Mouse (Mus musculus) forebrain, embryonic 14.5 days (tissue): ENCODE results near the gene Zranb1. TPM values are rescaled to one million over a fixed set of nuclear protein-coding genes. Genes with fewer than 3 reads are reported as not detected.

Experiments
- ATAC-seq: fragments of 200-750 bp; cut with Nextera tagmentation; 2 replicates; pipeline ENCODE4 v1.8.0; 2017; ENCODE audit warnings: mild to moderate bottlenecking, moderate library complexity
- DNase-seq: peaks from one replicate; pipeline ENCODE4 v3.0.0-alpha.2; 2015; ENCODE audit warnings: low spot score
- H3K27ac ChIP-seq: fragments of 300-500 bp; sonication (generic); 2 replicates; pipeline ENCODE4 v1.5.1; 2014; ENCODE audit warnings: low read depth, mild to moderate bottlenecking, control low read depth, low read length, moderate library complexity
- H3K27me3 ChIP-seq: fragments of 300-500 bp; sonication (generic); replicated peaks from 2 replicates; pipeline ENCODE4 v1.6.1; 2014; ENCODE audit warnings: low read length, control low read depth, mixed read lengths; ENCODE audit not compliant: control insufficient read depth, insufficient read depth
- H3K36me3 ChIP-seq: fragments of 300-500 bp; sonication (generic); 2 replicates; pipeline ENCODE4 v1.6.1; 2014; ENCODE audit warnings: low read length, control low read depth; ENCODE audit not compliant: control insufficient read depth, insufficient read depth
- H3K4me1 ChIP-seq: fragments of 300-500 bp; sonication (generic); 2 replicates; pipeline ENCODE4 v1.6.1; 2014; ENCODE audit warnings: antibody characterized with exemption, low read length, control low read depth; ENCODE audit not compliant: control insufficient read depth, insufficient read depth
- H3K4me2 ChIP-seq: fragments of 300-500 bp; sonication (generic); 2 replicates; pipeline ENCODE4 v1.6.1; 2014; ENCODE audit warnings: mild to moderate bottlenecking, control low read depth, low read length
- H3K4me3 ChIP-seq: fragments of 300-500 bp; sonication (generic); 2 replicates; pipeline ENCODE4 v1.5.1; 2014; ENCODE audit warnings: low read depth, low read length, control low read depth
- H3K9ac ChIP-seq: fragments of 300-500 bp; sonication (generic); 2 replicates; pipeline ENCODE4 v1.6.1; 2014; ENCODE audit warnings: mild to moderate bottlenecking, low read length, control low read depth, moderate library complexity
- H3K9me3 ChIP-seq: fragments of 300-500 bp; sonication (generic); replicated peaks from 2 replicates; pipeline ENCODE4 v1.6.1; 2016; ENCODE audit warnings: low read length, control low read depth, mixed read lengths; ENCODE audit not compliant: control insufficient read depth
- WGBS: fragments of 180-500 bp; shearing (Covaris S2); extraction: QIAGEN DNeasy Blood & Tissue Kit; methylation state at CpG from one replicate; pipeline ENCODE4 v1.1.7; 2014; 5-methylcytosine and 5-hydroxymethylcytosine counted together
- polyA plus RNA-seq: library from polyadenylated mRNA; unstranded; fragments of >200 nt; fragmentation: Nextera tagmentation; extraction: Ambion mirVana; gene quantifications from 2 replicates; pipeline ENCODE4 v1.2.1, GENCODE M21; 2014

Gene Zranb1
- polyA plus RNA-seq, 1 experiment from 2014 or later: 20.9 TPM

- H3K4me3 ChIP-seq: no peak overlapping the region
- no peaks in the 10 kb centered on the region for H3K27me3 ChIP-seq
- no peak overlapping the region for H3K9ac ChIP-seq
- no peaks in the 10 kb centered on the region for H3K9me3 ChIP-seq
- H3K36me3 ChIP-seq: 0 out of 2 replicates have a peak, but pooled peaks cover 5% of the 10 kb centered on the region
- ATAC-seq (no peak), DNase-seq (no peak)
- H3K27ac ChIP-seq: no peak overlapping the region
- H3K4me1 ChIP-seq: peaks cover 7% of the 10 kb centered on the region; the same call in 1 of the 2 replicates
- H3K4me2 ChIP-seq: no peak overlapping the region
- 95% methylated on average over 4 of the region's 4 CpGs for WGBS
These were observed 97.0 kb downstream of the Zranb1 start for GRCm38 (mm10) chr7:133027930-133028329.

GRCm38 (mm10) chr7:133029004-133029403 is 98.1 kb downstream of the Zranb1 start:
- WGBS: 94% methylated on average over 8 of the region's 8 CpGs
- ATAC-seq: no peak
- H3K4me2 ChIP-seq: no peak overlapping the region
- H3K4me3 ChIP-seq: no peak overlapping the region
- DNase-seq: no peak
- H3K27me3 ChIP-seq: no peaks in the 10 kb centered on the region
- H3K4me1 ChIP-seq: peaks cover 14% of the 10 kb centered on the region
- H3K9ac ChIP-seq: no peak overlapping the region
- H3K27ac ChIP-seq: no peak overlapping the region
- H3K36me3 ChIP-seq: 0 out of 2 replicates have a peak, but pooled peaks cover 5% of the 10 kb centered on the region
- H3K9me3 ChIP-seq: no peaks in the 10 kb centered on the region

DNA sequence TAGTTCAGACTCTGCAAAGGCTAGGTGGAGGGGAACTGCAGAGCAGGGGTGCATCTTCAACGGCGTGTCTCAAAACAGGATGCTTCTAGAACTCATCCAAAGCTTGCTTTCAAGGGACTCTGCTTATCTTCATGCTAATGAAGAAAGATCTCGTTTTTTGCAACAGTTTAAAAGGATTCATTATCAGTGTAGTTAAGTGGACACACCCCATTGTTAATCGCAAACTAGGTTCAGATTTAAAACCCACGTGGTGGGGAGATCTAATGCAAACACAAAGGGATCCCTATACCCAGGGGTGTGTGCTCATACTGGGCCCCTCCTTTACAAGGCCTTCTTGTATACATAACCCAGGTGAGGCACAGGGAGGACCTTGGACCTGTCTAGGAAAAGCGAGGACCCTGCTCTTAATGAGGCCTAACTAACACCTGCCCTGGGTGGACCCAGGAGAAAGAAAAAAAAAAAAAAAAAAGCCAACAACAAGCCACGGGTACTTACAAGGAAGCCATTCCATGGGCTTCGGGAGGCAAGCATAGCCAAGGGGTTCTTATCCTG is 98.6 kb downstream of the Zranb1 start:
- ATAC-seq (no peak), DNase-seq (no peak)
- Histone ChIP-seq H3K4me3 (no peak overlapping the region), H3K4me2 (no peak overlapping the region), H3K9ac (no peak overlapping the region), H3K36me3 (0 out of 2 replicates have a peak, but pooled peaks cover 5% of the 10 kb centered on the region), H3K27me3 (no peaks in the 10 kb centered on the region), H3K9me3 (no peaks in the 10 kb centered on the region), H3K27ac (no peak overlapping the region), H3K4me1 (peaks cover 14% of the 10 kb centered on the region)
- WGBS: 75% methylated on average over 8 of the region's 8 CpGs

GRCm38 (mm10) chr7:133032589-133033203 is 101.8 kb downstream of the Zranb1 start:
- peak; percentile 75 for ATAC-seq
- 42% methylated on average over 9 of the region's 9 CpGs for WGBS
- no peak overlapping the region for H3K27ac ChIP-seq

GRCm38 (mm10) chr7:133035901-133036300 is 105.0 kb downstream of the Zranb1 start:
- Histone ChIP-seq H3K9ac (no peak overlapping the region), H3K27me3 (no peaks in the 10 kb centered on the region), H3K4me3 (no peak overlapping the region), H3K36me3 (no peaks in the 10 kb centered on the region), H3K9me3 (no peaks in the 10 kb centered on the region), H3K4me2 (no peak overlapping the region), H3K27ac (no peak overlapping the region), H3K4me1 (peaks cover 10% of the 10 kb centered on the region)
- DNase-seq (no peak), ATAC-seq (no peak)

More at GRCm38 (mm10) chr7:133032589-133033203, 101.8 kb downstream of the Zranb1 start:
- Histone ChIP-seq H3K4me3 (no peak overlapping the region), H3K4me2 (no peak overlapping the region), H3K9ac (no peak overlapping the region), H3K36me3 (0 out of 2 replicates have a peak, but pooled peaks cover 5% of the 10 kb centered on the region), H3K27me3 (no peaks in the 10 kb centered on the region), H3K4me1 (peaks cover 14% of the 10 kb centered on the region), H3K9me3 (no peaks in the 10 kb centered on the region)
- DNase-seq: peak; percentile 86

Other genes starting within 250 kb of the Zranb1 start
- gene Fam53b, start 117.3 kb upstream of the Zranb1 start, polyA plus RNA-seq: 17.1 and 25.1 TPM in 2 replicates
- gene Eef1akmt2, start 78.5 kb upstream of the Zranb1 start, polyA plus RNA-seq: 99.8 and 110 TPM in 2 replicates
- 35.9 and 45.5 TPM in 2 replicates for gene Abraxas2, start 71.9 kb upstream of the Zranb1 start, polyA plus RNA-seq
- 35.9 and 39.8 TPM in 2 replicates for gene Fgfr2, start 192.2 kb downstream of the Zranb1 start, polyA plus RNA-seq
- 87.5 and 92.1 TPM in 2 replicates for gene Ctbp2, start 193.2 kb downstream of the Zranb1 start, polyA plus RNA-seq